Mouse (Mus musculus) naive thymus-derived CD4-positive, alpha-beta T cell, adult 2 months (primary cell): ENCODE measurements around the gene Cd96.

Source experiments
- DNase-seq: peaks from one replicate; pipeline ENCODE4 v3.0.0-alpha.2; 2011; ENCODE audit warnings: low read depth

The Cd96 gene

DNA sequence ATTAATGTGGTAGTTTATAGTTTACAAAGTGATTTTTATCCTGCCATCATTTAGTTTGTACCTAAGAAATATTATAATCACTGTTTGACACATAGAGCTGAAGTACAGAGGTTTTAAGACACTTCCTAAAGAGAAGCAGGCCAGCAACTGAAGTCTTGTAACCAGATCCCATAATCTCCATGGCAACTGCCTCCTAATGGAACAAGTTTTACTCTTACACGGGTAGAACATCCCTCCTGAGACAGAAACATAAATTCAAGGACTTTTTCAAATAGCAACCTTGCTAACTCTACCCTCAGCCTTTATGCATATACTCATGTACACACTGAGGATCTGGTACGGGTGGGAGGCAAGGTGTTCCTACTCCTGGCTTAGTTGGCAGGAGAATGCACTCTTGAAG lies 83.8 kb downstream of the Cd96 start:
- DNase-seq: no peak

DNA sequence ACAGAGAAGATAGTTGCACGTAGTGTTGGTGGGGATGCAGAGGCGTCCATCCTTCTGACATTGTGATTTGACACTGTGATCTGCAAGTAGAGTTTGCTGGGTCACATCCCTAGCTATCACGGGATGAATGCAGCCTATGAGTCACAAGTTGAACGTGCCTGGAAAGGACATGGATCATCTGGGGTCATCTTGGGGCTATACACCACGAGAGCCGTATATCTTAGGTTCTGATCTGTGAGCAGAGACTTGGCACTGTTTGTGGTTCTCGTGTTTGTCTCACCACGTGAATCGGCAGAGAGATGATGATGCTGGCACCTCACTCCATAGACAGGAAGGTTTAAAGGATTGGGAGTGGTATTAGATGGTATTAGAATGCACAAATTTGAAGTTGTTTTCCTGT lies 86.2 kb downstream of the Cd96 start:
- no peak for DNase-seq

DNA sequence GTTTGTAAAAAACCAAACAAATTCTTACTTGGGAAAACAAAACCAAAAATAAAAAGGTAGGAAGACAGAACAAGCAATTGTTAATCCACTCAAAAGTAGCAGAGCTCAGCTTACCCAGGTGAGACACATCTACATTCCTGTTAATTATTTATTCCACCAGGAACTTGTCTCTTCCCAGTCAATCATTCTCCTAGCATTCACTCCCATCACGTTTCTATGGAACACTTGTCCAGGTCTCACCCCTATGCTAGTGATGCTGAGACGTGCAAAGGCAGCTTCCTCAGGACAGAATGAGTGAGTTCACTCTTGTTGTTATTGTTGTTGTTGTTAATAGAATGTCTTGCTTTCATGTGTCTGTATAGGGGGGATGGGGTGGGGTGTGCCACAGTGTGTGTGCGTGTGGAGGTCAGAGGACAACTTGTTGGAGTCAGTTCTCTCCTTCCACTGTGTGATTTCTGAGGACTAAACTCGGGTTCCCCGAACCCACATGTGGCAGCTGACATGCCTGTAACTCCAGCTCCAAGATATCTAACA lies 97.0 kb downstream of the Cd96 start:
- no peak for DNase-seq

DNA sequence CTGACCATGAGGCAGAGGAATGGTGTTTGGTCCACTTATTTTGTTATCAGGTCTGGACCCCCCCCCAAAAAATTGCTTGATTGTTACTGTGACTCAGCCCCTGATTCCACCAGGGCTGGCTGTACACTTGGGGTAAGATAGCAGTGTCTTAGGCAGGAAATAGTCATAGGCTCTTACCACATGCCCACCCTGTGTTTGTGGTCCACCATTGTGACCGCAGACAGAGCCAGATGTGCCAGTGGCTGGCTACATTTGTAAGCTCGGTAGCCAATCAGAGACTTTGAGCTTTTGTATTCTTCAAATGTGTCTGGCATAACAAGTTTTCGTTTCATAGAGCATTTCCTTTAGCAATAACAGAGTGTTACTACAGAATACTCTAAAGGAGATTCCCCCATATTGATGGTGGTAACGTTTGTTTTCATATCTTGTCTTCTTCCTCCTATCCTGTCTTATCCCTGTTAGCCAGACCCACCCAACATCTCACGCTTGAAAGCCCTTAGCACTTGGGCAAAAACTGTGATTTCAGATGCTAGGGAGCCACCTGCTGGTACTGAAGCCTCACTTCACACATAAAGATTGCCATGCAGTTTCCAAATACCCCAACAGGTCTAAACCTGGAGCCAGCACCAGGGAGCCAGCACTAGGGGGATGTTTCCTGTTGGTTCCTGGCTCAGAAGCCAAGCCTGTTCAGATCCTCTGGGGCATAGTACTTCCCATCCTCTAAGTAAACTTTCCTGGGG lies 97.7 kb downstream of the Cd96 start:
- DNase-seq: peak; percentile 86

DNA sequence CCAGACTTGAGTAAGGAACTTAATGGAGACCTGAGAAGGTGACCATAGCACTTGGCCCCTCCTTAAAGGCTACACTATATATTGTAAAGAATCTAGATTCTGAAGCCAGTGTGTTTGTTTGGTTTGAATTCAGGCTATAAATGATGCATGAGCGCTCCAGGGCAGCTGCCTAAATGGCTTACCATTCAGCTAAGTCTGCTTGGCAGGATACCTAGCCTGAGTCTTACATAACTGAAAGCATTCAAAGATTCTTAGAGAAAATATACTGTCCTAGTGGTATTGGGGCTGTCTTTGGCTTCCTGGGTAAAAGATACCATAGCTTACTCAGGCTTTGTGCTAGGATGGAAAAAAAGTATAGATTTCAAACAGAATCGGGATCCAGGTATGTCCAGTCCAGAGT lies 98.7 kb downstream of the Cd96 start:
- peak; percentile 19 for DNase-seq

DNA sequence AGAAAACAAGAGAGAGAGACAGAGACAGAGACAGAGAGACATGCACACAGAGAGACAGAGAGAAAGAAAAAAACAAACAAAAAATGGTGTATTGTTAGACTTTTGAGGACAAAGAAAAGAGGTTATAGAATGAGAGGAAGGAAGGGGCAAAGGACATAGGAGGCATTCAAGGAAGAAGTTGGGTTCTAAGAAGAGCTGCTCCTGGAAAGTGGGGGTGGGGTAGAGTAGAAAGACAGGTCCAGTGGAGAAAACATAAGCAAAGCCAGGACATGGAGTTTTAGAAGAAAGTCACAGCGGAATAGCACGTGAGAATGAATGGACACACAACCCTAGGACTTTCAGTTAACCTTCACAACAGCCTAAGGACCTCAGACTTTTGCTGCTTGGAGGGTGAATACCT lies 99.7 kb downstream of the Cd96 start:
- DNase-seq: no peak

DNA sequence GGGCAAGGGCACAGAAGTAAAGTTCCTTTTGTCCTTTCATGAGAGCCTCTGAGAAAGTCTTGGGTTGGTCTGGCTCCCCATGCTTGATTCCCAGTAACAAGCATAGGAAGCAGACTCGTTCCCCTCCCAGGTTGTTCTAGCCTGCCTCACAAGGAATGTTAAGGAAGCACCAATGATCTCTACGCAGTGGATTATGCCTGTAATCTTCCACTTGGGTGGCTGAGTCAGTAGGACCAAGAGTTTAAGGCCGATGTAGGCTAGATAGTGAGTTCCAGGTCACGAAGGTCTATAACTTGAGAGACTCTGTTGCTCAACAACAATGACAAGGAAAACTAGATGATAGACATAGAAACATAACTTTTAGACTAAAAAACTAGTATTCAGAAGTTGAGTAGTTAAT lies 100.3 kb downstream of the Cd96 start:
- DNase-seq: no peak

DNA sequence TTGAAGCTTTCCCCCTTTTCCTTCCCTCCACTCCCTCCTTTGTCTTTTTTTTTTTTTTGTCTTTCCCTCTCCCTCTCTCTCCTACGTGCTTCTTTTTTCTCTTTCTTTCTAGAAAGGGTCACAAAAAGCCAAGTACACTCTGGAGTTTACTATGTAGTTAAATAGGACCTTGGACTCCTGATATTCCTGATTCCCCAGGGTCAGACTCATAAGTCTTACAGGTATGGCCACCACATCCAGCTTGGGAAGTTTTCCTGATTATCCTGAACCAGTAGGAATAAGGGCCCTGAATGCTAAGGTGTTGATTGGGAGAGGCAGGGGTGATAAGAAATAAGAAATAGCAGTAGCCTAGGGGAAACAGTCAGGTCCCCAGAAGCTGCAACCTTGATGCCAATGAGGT lies 100.7 kb downstream of the Cd96 start:
- no peak for DNase-seq

DNA sequence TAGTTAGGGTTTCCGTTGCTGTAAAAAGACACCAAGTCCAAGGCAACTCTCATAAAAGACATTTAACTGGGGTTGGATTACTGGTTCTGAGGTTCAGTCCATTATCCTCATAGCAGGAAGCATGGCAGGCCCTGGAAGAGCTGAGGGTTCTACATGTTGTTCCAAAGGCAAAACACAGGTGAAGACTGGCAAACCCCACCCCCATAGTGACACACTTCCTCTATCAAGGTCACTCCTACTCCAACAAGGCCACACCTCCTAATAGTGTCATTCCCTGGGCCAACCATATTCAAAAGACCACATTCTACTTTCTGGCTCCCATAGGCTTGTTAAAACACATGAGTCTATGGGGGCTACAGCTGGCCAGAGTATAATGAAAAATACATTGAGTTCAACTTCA lies 108.4 kb downstream of the Cd96 start:
- peak; percentile 20 for DNase-seq

DNA sequence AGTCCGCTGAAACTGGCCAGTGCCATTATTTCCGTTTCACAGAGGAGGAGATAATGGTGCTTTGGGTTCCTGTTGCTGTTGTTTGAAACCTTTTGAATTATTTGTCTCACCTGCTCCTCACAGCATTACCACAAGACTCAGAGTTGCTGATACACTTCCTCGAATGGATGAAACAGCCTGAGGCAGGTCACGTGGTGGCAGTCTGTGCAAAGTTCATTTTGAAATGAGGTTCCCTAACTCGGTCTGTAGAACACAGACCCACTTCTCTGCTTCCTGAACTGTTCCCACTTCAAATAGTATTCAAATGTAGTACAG lies 109.2 kb downstream of the Cd96 start:
- peak; percentile 88 for DNase-seq

DNA sequence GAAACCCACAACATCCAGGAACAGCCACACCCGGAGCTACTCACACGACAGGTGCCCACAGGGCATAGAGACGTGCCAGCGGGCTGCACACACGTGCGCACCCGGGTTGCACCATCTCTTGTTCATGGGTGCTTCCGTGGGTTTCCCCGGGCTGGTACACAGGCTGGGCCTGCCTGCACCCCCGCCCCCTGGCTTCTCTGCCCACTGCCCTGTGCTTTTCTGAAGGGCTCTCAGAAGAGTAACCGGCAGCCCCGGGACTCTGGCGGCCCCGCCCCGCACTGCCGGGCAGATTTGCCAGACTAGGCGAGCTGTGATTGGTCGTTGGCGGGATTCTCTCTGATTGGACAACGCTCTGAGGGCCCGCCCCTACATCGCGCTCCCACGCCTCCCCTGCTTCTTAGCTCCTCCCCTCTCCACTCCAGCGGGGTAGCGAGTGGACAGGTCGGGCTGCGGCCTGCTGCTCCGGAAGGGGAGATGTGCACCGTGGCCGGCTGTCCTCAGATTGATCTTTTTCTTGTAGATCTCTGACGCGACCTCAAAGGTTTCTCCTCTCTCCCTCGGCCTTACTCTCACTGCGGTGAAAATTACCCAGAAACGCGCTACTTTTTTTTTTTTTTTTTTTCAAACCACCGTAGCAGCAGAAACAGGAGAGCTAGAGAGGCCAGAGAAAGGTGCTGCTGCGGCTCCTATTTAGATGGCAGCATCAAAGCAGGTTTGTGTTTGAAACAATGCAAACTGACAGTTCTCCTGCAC lies 109.7 kb downstream of the Cd96 start, which contains the start of gene Plcxd2:
Gene Plcxd2, minus strand, starts transcription at position 66 of the 753 bp plus-strand sequence.
- peak; percentile 96 for DNase-seq

DNA sequence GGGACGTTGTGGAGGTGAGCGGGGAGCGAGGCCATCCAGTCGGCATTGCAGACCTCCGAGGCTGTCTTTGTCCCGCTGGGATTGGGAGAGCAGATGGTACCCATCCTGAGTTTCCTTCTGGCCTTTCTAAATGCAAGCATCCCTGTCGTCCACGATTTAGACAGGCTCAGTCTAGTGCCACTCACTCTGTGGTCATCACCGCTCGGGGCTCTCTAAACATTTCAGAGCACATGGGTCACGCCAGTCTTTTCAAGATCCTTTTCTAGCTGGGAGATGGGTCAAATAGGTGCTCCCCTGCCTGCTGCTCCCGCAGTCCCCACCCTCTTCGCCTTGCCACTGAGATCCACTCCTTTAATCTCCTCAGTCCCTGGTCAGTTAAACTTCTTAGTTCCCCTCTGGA lies 110.3 kb downstream of the Cd96 start:
- no peak for DNase-seq

DNA sequence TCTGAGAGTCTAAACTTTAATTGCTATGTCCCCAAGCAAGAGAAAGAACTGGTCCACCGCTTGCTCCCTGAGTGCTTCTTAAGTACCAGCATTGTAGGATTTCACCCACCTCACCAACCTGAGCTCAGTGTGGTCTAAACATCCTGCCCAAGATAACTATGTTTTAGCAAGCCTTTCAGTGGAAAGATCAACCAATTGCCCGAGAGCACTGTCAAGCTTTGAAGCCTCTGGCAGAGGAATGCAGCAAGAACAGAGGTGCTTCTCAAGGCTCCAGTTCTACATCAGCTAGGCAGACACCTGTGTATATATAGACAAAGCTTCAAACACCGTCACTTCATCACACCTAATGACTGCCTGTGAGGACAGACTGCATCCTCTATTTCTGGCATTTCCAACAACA lies 111.3 kb downstream of the Cd96 start:
- peak; percentile 76 for DNase-seq

DNA sequence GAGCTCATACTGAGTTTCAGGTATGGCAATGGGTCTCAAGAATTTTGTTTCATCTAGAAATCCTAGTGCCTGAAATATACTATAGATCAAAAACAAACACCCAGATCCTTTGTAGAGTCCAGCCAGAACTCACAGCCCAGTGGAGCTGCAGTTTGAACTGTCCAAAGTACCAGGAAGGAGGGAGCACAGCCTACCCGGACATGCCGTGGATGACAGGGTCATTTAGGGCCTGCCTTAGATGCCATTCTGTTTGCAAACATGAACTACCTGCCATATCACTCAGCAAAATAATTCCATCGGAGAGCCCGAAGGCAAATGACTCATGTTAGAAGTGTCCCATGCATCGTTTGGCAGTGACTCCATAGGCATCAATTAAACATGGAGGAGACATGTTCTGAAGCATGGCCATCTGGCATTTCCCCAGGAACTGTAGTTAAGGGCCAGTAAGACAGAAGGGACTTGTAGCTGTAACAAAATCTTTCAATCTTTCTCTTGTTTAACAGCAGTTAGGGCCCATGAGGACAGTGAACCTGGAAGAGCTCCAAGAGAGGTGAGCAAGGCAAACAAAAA lies 111.9 kb downstream of the Cd96 start:
- DNase-seq: no peak

DNA sequence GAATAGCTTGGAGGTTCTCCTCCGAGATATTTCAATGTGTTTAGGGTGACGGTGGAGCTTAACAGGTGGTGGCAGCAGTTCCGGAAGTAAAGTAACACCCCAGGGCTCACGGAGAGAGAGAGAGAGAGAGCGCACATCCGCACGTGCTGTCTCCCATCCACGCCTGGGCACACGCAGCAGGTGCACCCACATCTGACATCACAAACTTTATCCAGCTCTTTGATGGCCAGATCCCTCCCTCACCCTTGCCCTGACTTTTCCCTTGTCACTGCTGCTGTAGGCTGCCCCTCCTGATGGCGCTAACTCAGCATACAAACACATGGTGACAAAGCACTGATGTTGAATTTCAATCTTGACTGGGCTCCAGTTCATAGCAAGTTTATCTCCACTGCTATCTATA lies 113.8 kb downstream of the Cd96 start:
- peak; percentile 84 for DNase-seq

DNA sequence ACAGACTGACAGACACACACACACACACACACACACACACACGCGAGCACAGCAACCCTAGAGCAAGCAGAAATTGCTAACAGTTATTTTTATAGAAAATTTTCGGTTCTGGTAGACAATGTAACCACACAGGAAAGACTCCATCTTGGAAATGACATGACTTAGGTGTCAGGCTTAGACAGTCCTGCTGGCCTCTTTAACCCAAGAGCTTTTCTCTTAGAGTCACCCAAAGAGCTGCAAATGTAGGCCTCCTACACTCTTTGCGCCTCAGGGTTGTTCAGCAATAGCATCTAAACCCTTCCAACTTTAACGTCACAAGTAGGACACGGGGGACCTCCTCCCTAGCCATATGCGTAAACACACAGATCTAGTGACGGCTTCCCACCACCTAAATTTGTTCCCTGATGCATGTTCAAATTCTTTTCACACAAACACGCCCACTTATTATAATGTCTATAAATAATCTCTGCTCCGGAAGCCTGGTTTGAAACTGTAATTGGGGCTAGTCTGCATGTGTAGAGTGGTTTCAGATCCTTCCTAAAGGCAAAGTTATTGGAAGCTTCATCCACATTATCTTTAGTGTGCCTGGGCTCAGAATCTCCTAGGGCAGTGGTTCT lies 118.4 kb downstream of the Cd96 start:
- peak; percentile 70 for DNase-seq

DNA sequence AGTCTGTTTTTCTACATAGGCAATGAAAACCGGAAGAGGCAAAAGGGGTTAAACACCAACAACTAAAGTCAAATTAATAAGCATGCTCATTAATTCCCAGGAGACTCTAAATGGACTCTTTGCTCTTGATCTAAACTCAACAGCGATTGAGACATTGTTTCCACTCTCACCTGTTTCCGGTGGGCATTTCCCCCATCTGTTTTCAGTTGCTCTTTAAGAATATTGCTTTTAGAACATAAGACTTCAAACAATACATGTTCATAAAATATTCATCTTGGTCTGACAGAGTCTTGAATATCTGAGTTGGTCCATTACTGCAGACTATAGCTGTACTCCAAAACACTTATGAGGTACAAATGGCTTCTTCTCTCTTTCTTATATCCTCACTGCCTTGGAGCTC lies 119.1 kb downstream of the Cd96 start:
- DNase-seq: peak; percentile 37

DNA sequence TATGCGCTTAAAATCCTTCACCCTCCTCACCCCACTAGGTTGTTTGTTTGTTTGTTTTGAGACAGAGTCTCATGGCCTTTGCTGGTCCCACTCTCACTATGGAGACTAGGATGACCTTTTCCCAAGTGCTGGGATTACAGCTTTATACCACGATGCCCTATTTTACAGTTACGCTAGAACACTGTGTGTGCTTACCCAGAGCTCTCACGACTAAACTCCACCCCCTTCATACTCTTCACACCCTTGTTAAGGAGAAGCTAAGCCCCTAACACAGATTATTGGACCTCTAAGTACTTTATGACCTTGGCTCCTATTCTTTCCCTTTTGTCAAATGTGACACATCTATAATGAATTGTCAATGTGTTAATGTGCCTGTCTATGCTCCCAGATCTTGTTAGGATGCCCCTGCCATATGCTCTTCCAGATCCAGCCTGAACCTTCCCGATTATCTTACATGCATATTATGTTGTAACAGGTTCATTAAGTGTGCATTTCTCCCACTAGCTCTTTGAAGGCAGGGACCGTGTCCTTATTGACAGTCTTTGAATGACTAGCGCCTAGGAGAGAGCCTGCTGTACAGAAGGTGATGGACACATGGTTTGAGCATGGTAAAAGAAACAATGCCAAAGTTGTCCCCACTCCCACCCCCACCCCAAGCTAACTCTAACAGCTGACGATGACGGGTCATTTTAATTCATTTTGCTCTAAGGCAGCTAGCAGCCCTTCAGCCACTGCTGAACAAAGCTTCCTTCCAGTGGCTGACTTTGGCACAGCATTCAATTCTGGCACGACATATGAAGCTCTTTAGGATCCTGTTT lies 120.5 kb downstream of the Cd96 start:
- no peak for DNase-seq

DNA sequence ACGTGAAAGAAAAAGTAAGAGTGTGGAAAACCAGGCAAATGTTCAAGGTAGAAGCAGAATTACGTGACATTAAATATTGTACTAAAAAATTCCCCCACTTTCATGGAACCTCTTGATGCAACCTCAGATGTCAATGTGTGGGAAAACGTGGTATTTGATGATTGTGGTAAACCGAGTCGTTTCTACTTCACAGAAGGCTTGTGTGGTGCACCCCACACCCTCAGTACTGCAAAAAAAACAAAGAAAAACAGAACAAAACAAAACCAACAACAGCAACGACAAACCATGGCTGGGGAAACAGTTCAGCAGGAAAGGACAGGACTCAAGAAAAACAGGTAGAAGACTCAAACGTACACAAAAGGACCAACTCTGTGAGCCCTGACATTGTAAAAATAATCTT lies 121.8 kb downstream of the Cd96 start:
- DNase-seq: peak; percentile 69

DNA sequence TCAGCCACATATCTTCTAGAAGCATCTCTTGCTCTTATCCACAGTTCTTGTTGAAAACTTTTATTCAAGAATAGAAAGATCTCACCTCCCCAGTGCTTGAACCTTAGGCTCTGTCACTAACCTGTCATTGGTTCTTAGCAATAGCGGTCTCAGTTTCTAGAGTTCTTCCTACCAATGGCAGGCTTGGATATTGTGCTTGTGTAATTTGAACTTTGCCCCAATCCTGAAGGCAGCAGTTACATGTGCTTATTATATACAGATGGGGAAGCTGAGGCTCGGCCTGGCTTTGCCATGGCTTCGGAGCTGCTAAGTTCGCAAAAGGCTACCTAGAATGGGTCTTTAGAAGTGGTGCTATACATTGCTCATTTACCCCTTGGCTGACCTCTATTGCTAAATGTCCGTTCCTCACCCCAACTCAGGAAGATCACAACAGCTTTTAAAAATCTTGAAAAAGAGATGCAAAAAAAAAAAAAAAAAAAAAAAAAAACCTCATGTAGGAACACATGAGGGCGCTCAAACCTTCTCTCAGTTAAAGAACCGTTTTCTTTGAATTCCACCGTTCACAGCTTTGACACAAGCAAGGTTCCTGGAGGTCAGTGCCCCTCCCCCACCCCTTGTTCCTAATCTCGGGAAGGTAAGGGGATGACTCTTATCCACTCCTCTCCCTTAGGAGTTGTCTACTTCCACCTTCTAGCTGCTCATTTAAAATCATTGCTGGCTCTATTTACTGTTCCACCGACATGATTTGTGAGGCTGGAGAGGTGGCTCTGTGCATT lies 129.0 kb downstream of the Cd96 start:
- peak; percentile 59 for DNase-seq

DNA sequence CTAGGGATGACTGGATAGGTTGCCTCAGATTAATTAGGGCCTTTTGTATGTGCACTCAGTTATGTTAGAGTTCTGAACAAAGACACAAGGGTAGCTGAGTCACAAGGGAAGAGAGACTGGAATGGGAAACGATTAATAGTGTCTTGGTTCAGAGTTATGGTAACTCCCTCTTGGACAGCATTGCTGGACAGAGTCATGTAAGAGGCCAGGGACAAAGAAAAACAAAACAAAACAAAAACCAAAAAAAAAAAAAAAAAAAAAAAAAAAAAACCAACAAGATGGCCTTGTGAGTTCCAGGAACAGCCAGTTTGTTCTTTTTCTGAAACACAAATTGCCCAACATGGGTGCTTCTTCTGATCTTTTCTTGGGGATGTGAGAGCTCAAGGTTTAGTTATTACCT lies 133.8 kb downstream of the Cd96 start:
- DNase-seq: no peak
